Mouse (Mus musculus) hindbrain, postnatal 0 days (tissue): ENCODE results near the gene Sacm1l. TPM values are rescaled to one million over a fixed set of nuclear protein-coding genes. Genes with fewer than 3 reads are reported as not detected.
A peak's percentile ranks its signal among the peaks of the same experiment; 100 is the strongest.

Source experiments
- ATAC-seq: fragments of 200-750 bp; cut with Nextera tagmentation; 2 replicates; pipeline ENCODE4 v1.8.0; 2017; ENCODE audit warnings: mild to moderate bottlenecking, moderate TSS enrichment, moderate library complexity
- DNase-seq: peaks from one replicate; pipeline ENCODE4 v3.0.0-alpha.2; 2015; ENCODE audit warnings: low spot score
- H3K27ac ChIP-seq: fragments of 300-500 bp; sonication (generic); 2 replicates; pipeline ENCODE4 v1.5.1; 2014; ENCODE audit warnings: mild to moderate bottlenecking
- H3K27me3 ChIP-seq: fragments of 300-500 bp; sonication (generic); 2 replicates; pipeline ENCODE4 v1.6.1; 2014; ENCODE audit warnings: low read length, mixed read lengths; ENCODE audit not compliant: insufficient read depth
- H3K36me3 ChIP-seq: fragments of 300-500 bp; sonication (generic); 2 replicates; pipeline ENCODE4 v1.6.1; 2014; ENCODE audit warnings: low read length, mixed read lengths; ENCODE audit not compliant: insufficient read depth
- H3K4me1 ChIP-seq: fragments of 300-500 bp; sonication (generic); 2 replicates; pipeline ENCODE4 v1.6.1; 2014; ENCODE audit warnings: antibody characterized with exemption, low read length, mixed read lengths; ENCODE audit not compliant: insufficient read depth
- H3K4me2 ChIP-seq: fragments of 300-500 bp; sonication (generic); 2 replicates; pipeline ENCODE4 v1.6.1; 2014; ENCODE audit warnings: low read depth, mild to moderate bottlenecking, low read length, moderate library complexity, mixed read lengths
- H3K4me3 ChIP-seq: fragments of 300-500 bp; sonication (generic); 2 replicates; pipeline ENCODE4 v1.5.1; 2014; ENCODE audit warnings: low read length
- H3K9ac ChIP-seq: fragments of 300-500 bp; sonication (generic); replicated peaks from 2 replicates; pipeline ENCODE4 v1.6.1; 2014; ENCODE audit warnings: mild to moderate bottlenecking, low read length, moderate library complexity, mixed read lengths
- H3K9me3 ChIP-seq: fragments of 300-500 bp; sonication (generic); 2 replicates; pipeline ENCODE4 v1.6.1; 2016; ENCODE audit warnings: low read length, mixed read lengths
- CTCF ChIP-seq: IDR thresholded peaks from 2 replicates; pipeline ENCODE4 v1.5.1; 2016; ENCODE audit warnings: antibody characterized with exemption, control low read depth, low read depth
- WGBS: fragments of 180-500 bp; shearing (Covaris S2); extraction: QIAGEN DNeasy Blood & Tissue Kit; methylation state at CpG from one replicate; pipeline ENCODE4 v1.1.7; 2014; 5-methylcytosine and 5-hydroxymethylcytosine counted together
- polyA plus RNA-seq: library from polyadenylated mRNA; unstranded; fragments of >200 nt; fragmentation: Nextera tagmentation; extraction: Ambion mirVana; gene quantifications from 2 replicates; pipeline ENCODE4 v1.2.1, GENCODE M21; 2015
- total RNA-seq: library from RNA; depleted of rRNA; stranded (reverse); fragments of >200 nt; gene quantifications from 2 replicates; pipeline ENCODE4 v1.2.3, GENCODE M21; 2014

The Sacm1l gene
- total and polyA plus RNA-seq, 2 experiments from 2014 or later, result 24.8 to 37.1 TPM

DNA sequence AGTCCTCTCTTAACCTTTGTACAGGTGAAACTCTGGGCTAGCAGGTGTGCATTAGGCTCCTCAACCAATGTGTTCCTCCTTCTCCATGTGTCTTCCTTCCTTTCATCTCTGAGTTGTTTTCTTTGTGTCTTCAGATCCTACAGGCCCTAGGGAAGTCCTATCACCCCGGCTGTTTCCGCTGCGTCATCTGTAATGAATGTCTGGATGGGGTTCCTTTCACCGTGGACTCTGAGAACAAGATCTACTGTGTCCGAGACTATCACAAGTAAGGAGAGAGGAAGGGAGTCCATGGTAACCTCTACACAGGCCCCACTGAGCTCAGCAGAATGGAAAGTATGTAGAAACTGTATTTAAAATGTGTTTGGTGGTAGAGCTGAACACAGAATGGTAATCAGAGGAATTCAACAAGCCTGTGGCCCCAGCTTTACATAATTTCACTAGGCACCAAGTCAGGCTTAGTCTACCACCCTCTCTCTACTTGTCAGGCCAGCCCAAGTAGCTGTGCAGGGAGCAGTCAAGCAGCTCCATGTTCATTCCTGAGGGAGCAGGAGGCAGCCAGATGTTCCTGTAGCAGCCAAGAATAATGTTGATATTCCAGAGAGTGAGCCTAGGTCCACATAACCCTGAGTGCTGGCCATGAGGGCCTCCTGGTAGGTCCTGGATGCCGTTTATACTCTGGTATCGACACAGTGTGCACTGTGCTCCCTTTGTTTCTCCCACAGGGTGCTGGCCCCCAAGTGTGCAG, 12.7 kb upstream of the Sacm1l start:
- no peak for DNase-seq
- Histone ChIP-seq H3K27me3 (no peaks in the 10 kb centered on the region), H3K9me3 (no peaks in the 10 kb centered on the region), H3K4me1 (no peaks in the 10 kb centered on the region), H3K36me3 (peaks cover 12% of the 10 kb centered on the region; the same call in 1 of the 2 replicates), H3K4me3 (no peak overlapping the region), H3K9ac (no peak overlapping the region), H3K4me2 (no peak overlapping the region), H3K27ac (no peak overlapping the region)
- ATAC-seq, result no peak
- 86% methylated on average over 7 of the region's 7 CpGs for WGBS
- no peak for TF ChIP-seq CTCF

DNA sequence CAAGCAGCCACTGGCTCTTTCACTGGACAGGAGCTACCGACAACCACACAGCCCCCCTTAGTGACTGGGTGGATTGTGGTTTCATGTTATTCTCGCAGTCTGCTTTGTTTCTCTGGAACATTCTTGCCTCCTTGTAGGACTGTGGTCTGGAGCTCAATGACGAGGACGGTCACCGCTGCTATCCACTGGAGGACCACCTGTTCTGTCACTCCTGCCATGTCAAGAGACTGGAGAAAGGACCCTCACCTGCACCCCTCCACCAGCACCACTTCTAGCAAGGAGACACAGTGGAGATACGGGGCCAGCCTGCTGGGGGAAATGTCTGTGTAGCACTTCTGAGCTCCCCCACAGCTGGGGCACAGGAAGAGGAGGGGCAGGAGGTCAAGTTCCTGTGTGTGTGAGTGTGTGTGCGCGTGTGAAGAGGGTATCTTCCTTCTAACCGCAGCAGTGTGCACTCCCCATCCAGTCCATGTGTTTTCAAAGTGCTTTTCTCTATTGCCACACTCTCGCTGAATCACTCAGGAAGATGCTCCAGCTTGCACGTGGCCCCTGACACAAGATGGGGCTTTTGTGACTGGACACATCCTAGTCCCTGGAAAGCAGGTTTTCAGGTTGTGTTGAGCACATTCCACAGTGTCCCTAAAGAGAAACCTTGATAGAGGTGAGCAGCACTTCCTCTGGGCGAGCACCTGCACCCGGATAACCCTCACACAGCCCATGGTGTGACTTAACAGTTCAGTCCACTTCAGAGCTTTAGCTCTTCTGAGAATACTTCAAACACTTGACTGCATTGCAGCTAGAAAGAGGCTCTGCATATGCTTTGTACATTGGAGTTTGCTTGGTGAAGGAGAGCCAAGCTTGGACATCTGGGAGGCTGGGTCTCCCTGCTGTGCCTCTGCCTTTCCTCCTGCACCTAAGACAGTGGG, 10.3 kb upstream of the Sacm1l start:
- Histone ChIP-seq H3K4me1 (no peaks in the 10 kb centered on the region), H3K27me3 (no peaks in the 10 kb centered on the region), H3K36me3 (peaks cover 12% of the 10 kb centered on the region; the same call in 1 of the 2 replicates), H3K4me2 (no peak overlapping the region), H3K27ac (no peak overlapping the region), H3K9ac (no peak overlapping the region), H3K9me3 (no peaks in the 10 kb centered on the region), H3K4me3 (no peak overlapping the region)
- TF ChIP-seq CTCF, result no peak
- DNase-seq (no peak), ATAC-seq (no peak)
- WGBS, result 89% methylated on average over 13 of the region's 13 CpGs

DNA sequence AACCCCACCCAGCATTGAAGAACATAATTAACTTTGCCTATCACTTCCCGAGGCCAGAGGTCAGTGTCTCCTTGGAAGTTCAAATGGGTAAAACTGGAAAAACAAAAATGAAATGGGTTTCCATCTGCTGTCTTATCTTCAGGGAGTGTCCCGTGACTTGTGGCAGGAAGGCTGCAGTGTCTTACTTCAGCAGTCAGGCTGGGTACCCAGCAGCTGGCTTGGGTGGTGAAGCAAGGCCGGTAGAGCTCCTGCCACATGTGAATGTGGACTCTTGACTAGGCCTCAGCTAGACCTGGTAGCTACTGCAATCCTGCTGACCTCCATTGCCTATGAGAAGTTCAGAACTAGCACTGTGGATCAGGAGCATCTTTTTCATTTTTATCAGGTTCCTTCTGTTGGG, 8.8 kb upstream of the Sacm1l start:
- H3K27ac ChIP-seq, result no peak overlapping the region
- no peak overlapping the region for H3K4me3 ChIP-seq
- H3K4me2 ChIP-seq, result no peak overlapping the region
- no peaks in the 10 kb centered on the region for H3K9me3 ChIP-seq
- H3K4me1 ChIP-seq, result no peaks in the 10 kb centered on the region
- TF ChIP-seq CTCF, result no peak
- no peak overlapping the region for H3K9ac ChIP-seq
- ATAC-seq (no peak), DNase-seq (no peak)
- no peaks in the 10 kb centered on the region for H3K27me3 ChIP-seq
- peaks cover 12% of the 10 kb centered on the region; the same call in 1 of the 2 replicates for H3K36me3 ChIP-seq
- 93% methylated on average over 3 of the region's 3 CpGs for WGBS

DNA sequence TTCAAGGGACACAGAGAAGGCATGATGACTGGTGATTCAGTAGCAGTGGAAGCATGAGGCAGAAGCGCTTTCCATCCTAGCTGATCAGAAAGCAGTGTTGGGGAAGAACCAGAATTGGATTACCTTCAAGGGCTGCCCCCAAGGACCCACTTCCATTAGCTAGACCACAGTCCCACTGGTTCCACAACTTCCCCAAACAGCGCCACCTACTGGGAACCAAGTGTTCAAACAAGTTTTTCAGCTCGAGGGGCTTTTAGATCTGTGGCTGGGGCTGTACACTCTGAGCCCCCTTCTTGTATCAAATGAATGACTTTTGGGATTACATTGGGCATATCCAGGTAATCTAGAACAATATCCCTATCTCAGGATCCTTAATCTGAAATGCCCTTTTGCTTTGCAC, 5.9 kb upstream of the Sacm1l start:
- Histone ChIP-seq H3K27me3 (no peaks in the 10 kb centered on the region), H3K4me2 (no peak overlapping the region), H3K27ac (no peak overlapping the region), H3K36me3 (peaks cover 12% of the 10 kb centered on the region; the same call in 1 of the 2 replicates), H3K4me1 (no peaks in the 10 kb centered on the region), H3K4me3 (no peak overlapping the region), H3K9ac (no peak overlapping the region), H3K9me3 (no peaks in the 10 kb centered on the region)
- DNase-seq, result peak; percentile 44
- 33% methylated on average over 3 of the region's 3 CpGs for WGBS
- TF ChIP-seq CTCF, result peak; percentile 72
- ATAC-seq, result no peak

DNA sequence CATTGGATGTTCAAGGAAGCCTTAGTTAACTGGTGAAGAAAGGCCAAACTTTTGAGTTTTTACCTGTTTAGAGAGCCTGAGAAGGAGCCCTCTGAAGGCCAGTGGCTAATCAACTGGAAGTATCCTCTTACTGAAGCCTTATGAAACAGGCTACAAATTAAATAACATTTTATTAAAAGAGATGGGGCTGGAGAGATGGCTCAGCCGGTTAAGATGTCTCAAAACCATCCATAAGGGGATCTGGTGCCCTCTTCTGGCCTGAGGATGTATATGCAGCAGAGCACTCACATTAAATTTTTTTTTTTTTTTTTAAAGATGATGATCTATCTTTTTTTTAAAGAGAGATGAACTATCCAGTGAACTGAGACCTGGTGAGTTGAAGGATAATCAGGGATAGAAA, 4.5 kb upstream of the Sacm1l start:
- 0% methylated on average over 1 of the region's 1 CpGs for WGBS

DNA sequence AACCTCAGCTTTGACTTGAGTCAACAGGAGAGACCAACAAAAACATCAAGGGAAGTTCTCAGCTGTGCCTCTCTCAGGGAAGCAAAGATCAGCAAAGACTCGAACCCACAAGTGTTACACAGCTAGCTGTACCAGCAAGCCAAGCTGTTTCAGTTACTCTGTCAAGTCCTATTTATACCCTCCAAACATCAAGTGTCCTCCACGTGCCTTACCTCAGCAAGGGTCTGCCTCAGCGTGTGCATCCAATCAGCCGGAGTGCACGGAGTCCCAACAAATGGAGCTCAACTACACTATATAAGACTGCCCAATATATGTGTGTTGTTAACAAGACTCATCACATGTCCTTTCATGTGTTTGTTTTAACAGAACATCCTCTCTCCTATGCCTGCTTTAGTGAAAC, 3.1 kb upstream of the Sacm1l start:
- no peak for TF ChIP-seq CTCF

More for the DNA sequence above, 4.5 kb upstream of the Sacm1l start:
- H3K27me3 ChIP-seq, result no peaks in the 10 kb centered on the region
- no peak for ATAC-seq
- peaks cover 1% of the 10 kb centered on the region; the same call in 1 of the 2 replicates for H3K36me3 ChIP-seq
- DNase-seq, result peak; percentile 84
- H3K9ac ChIP-seq, result no peak overlapping the region
- H3K4me2 ChIP-seq, result no peak overlapping the region
- no peaks in the 10 kb centered on the region for H3K4me1 ChIP-seq
- TF ChIP-seq CTCF, result peak; percentile 79
- H3K9me3 ChIP-seq, result no peaks in the 10 kb centered on the region
- no peak overlapping the region for H3K4me3 ChIP-seq
- peak overlapping the region; percentile 16; the same call in 1 of the 2 replicates for H3K27ac ChIP-seq

More for the DNA sequence above, 3.1 kb upstream of the Sacm1l start:
- no peak for DNase-seq
- 81% methylated on average over 5 of the region's 5 CpGs for WGBS
- Histone ChIP-seq H3K9me3 (no peaks in the 10 kb centered on the region), H3K27ac (no peak overlapping the region), H3K4me1 (peaks cover 7% of the 10 kb centered on the region), H3K4me2 (no peak overlapping the region), H3K36me3 (no peaks in the 10 kb centered on the region), H3K9ac (no peak overlapping the region), H3K4me3 (no peak overlapping the region), H3K27me3 (no peaks in the 10 kb centered on the region)
- ATAC-seq, result no peak
